Mouse (Mus musculus) c-Kit-positive CD71-positive TER-119-positive erythroid progenitor cells, embryonic 14.5 days (primary cell): ENCODE measurements around the gene Paox.
"Not testable (repeated sequence)": the region's sequence is repeated elsewhere in the genome, so short reads cannot be mapped to it uniquely, and the experiment has no call there.

Experiments used
- DNase-seq: peaks from one replicate; pipeline ENCODE4 v3.0.0-alpha.2; 2013; ENCODE audit warnings: low spot score

Paox gene

GRCm38 (mm10) chr7:140121338-140121910, 5.8 kb downstream of the Paox start:
- DNase-seq, result no peak

GRCm38 (mm10) chr7:140122765-140123164, 7.2 kb downstream of the Paox start:
- DNase-seq, result no peak

- no peak for DNase-seq
These were observed 8.8 kb downstream of the Paox start for GRCm38 (mm10) chr7:140124382-140124781.

- DNase-seq, result peak; percentile 87
These were observed 9.9 kb downstream of the Paox start for GRCm38 (mm10) chr7:140125278-140126021.

GRCm38 (mm10) chr7:140126022-140126350, 10.4 kb downstream of the Paox start:
- DNase-seq, result no peak

DNA sequence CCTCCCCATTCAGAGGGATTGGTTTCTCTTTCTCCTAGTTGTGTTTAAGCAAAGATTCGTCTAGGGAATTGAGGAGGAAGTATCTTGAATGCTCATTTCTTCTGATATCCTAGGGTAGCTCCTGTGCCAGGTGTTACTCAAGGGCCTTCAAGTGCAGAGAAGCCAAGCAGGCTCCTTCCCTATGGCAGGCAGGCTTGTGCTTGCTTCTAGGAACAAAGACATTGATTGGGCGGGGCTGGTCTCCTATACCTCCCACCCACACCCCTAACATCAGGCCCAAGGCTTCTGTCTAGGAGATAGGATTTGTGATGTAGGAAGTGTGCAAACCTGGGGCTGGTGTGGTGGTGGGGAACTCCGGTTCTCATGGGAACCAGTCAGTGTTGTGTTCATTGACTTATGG, 11.3 kb downstream of the Paox start:
- DNase-seq, result no peak

DNA sequence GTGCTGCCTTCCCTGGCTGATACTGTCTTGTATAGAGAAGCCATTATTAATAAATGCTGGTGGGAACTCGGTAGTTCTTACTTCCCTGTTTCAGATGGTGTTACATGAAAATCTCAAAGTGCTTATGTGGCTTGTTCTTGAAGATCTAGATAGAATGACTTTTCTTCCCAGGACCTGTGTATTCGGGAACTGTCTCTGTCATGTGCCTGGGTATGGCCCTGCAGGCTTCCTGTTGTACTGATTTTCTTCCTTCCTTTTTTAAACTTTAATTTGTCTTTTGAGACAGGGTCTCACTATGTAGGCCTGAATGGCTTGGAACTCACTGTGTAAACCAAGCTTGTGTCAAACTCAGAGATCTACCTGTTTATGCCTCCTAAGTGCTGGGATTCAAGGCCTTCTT, 12.3 kb downstream of the Paox start:
- no peak for DNase-seq

DNA sequence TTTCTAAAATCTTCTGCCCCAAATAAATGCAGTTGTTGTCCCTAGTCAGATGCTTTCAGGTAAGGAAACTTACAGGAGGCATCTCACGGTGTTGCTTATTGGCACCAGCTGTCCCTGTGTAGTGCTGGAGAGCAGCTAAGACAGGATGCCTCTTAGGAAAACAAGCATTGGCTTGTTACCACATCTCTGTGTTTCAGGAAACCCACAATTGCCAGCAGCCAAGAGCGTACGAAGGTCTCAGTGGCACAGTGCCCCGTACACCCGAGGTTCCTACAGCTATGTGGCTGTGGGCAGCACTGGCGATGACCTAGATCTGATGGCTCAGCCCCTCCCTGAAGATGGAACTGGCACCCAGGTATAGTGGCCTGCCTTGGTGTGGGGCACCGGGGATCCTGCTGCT, 16.6 kb downstream of the Paox start:
- not testable (repeated sequence) for DNase-seq

GRCm38 (mm10) chr7:140134033-140134432, 18.4 kb downstream of the Paox start:
- DNase-seq, result not testable (repeated sequence)

DNA sequence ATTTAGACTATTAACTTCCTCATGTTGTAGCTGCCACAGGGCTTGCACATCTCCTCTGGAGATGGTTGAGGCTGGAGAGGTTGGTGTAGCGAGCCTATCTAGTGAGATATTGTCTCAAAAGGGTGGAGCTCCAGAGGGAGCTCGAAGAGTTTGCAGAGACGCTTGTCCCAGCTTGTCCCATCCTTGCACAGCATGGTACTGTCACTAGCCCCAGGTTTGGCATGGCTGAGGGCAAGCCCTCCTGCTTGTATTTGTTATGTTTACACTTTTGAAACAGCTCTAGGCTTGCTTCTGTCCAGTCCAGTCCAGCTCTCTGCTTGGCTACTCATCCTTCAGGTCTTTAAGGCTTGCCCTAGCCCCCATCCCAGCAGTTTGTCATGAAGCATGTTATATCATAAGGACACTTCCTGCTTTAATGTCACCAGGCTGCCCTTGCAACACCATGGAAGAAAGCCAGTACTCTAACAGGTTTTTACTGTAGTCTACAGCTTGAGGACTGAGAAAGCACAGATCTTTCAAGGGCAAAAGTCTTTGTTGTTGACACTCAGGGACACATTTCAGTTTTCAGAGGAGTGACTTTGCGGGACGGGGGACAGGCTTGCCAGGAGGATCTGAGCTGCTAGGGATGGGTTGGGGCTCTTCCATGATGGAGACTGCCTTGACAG, 19.6 kb downstream of the Paox start:
- no peak for DNase-seq

DNA sequence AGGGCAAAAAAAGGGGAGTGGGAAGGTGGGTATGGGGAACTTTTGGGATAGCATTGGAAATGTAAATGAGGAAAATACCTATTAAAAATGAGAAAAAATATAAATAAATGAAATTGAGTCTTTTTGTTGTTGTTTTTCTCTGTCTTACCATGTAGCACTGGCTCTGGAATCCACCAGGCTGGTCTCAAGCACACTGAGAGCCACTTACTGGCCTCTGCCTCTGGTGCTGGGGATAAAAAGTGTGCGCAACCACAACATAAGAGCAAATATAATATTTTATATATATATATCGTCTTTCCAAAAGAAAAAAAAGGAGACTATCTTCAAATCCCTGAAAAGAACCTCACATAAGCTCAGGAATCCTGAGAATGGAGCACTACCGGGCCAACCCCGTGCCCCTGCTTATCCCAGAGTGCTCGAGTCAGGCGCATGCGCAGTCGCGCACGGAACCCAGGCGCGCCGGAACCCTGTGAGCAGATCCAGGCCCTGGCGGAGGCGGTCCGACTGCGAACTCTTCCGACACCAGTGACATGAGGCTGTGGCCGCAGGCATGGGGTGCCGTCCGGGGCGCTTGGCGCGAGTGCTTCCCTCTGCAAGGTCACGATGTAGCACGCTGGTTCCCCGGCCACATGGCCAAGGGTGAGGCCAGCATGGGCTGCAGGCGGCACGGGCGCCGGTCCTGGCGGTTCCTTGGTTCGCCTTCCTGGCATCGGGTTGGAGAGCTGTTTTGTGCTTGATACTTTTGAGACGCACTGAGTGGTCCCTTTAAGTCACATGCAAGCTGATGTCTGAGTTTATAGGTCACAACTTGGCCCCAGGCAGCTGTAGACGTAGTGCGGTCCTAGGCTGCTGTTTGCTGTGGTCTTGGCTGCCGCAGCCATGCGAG, 21.8 kb downstream of the Paox start, which contains the start of gene Mtg1:
TSS of gene Mtg1 (plus strand) at position 430 of the 886 bp plus-strand sequence.
- DNase-seq, result peak; percentile 92

DNA sequence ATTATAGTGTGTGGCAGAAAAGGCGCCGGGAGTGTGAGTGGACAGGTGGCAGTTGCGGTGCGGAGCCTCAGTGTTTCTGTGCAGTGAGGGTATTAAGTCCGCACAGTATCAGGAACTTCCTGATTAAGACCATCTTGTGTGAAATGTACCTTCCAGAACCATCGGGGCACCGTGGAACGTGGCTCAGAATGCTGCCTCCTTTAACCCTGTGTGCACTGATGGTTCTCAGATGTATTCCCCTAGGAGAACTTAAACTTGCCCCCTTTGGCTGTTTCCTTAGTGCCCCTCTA, 22.4 kb downstream of the Paox start:
- peak; percentile 28 for DNase-seq

GRCm38 (mm10) chr7:140141350-140141749, 25.8 kb downstream of the Paox start:
- DNase-seq, result peak; percentile 66

DNA sequence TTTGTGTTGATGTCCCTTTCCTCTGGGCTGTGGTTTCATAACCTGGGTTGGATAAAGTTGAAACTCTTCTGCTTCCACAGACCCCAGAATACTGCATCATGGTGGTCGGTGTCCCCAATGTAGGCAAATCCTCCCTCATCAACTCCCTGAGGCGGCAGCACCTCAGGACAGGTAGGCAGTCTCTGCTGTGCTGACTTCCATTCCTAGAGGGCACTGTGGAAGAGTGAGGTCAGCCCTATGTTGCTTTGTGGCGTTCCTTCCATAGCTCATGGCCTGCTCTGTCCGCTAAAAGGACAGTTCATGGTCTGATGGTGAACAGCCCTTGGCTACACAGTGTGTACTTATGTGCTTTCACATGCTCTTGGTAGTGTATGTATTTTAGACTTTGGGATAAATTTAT, 29.0 kb downstream of the Paox start:
- no peak for DNase-seq

DNA sequence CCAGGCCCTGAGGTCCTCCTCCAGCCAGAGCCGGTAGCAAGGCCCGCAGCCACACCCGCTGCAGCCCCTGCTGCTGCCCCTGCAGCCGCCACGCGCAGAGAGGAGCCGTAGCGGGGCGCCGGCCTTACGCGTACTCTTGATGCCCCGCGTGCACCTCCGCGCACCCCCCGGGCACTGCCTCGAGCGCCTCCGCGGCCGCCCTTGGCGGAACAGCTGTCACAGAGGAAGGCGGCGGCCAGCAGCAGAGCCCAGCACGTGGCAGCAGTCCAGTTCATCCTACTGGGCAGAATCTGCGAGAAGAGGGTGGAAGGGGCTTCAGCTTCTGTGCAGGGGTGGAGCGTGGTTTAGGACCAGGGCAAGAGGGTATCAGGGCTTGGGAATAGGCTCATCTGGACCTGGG, 37.8 kb downstream of the Paox start:
- DNase-seq, result no peak

DNA sequence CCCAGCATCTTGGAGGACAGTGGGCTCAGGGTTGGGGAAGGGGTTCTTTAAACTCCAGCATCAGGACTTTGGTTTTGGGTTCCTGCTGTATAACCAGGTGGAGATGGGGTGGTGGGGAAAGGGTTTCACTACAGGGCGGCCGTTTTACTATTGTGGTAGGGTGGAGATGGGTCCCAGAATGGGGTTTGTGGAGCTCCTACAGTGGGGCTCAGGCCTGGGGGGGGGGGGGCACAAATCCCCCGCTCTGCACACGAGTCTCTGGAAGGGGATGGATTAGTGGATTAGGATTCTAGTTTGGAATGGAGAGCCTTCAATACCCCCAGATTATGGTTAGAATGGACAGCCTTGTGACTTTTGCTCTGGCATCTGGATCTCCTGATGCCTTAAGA, 38.2 kb downstream of the Paox start:
- DNase-seq, result no peak

DNA sequence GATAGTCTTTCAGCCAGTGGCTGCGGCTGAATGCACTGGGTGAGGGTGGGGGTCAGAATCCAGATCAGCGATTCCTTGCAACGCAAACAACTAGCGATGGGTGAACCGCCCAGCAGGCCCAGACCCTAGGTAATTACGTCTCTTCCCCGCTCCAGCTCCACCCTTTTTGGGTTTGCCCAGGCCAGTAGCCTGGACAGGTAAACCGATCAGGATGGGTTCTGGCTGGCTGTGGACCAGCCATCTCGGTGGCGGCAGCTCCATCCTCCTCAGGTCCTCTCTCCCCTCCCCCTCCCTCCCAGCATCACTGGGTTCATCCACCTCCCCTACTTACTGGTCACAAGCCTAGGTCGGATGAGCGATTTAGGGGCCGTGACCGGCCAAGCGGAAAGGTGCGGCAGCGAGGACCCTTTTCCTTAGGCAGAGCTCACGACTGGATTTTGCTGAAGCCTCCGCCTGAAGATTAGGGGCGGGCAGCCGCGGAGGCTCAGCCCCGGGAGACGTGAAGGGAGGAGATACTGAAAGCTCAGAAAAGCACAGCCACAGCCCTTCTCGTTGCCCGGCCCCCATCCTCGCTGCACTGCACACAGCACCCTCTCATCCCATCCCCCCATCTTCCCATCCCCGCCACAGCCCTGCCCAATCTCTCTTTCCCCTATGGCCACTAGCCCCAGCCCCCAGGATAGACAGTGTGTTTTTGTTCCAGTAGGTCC, 38.8 kb downstream of the Paox start, which contains the start of gene Sprn:
TSS of gene Sprn (minus strand) at position 660 of the 710 bp plus-strand sequence.
- no peak for DNase-seq

GRCm38 (mm10) chr7:140160363-140160762, 44.8 kb downstream of the Paox start:
- no peak for DNase-seq

GRCm38 (mm10) chr7:140164664-140165063, 49.1 kb downstream of the Paox start, which contains the start of gene Olfr522:
Olfr522 (minus strand) TSS chr7:140164764.
- no peak for DNase-seq

GRCm38 (mm10) chr7:140167950-140168349, 52.4 kb downstream of the Paox start:
- DNase-seq, result no peak

DNA sequence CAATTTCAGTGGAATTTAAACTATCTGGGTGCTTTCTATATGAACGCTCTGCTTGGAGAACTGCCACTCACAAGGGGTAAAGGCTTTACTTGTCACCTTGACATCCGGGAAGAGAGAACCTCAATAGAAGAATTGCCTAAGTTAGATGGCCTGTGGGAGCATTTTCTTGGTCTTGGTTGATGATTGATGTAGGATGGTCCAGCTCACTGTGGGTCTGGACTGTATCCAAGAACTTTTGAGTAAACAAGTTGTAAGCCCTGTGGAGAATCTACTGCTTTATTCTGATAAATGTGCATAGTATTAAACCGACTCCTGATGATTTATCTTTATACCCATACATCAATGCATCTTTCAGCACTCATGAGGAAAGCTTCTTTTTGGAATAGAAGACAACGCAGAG, 53.8 kb downstream of the Paox start:
- DNase-seq, result no peak

- DNase-seq, result no peak
These were observed 55.3 kb downstream of the Paox start for GRCm38 (mm10) chr7:140170863-140171262.
